Mouse (Mus musculus) midbrain, embryonic 16.5 days (tissue): Measurements from ENCODE around the gene Bud31. TPM values are rescaled to one million over a fixed set of nuclear protein-coding genes. Genes with fewer than 3 reads are reported as not detected.

Experiments
- ATAC-seq: fragments of 200-750 bp; cut with Nextera tagmentation; 2 replicates; pipeline ENCODE4 v1.8.0; 2017; ENCODE audit warnings: moderate TSS enrichment
- H3K27ac ChIP-seq: fragments of 300-500 bp; sonication (generic); 2 replicates; pipeline ENCODE4 v1.5.1; 2014; ENCODE audit warnings: mild to moderate bottlenecking, low read length, mixed read lengths
- H3K27me3 ChIP-seq: fragments of 300-500 bp; sonication (generic); 2 replicates; pipeline ENCODE4 v1.6.1; 2014; ENCODE audit warnings: low read depth, low read length, mixed read lengths; ENCODE audit not compliant: control insufficient read depth, insufficient read depth
- H3K36me3 ChIP-seq: fragments of 300-500 bp; sonication (generic); 2 replicates; pipeline ENCODE4 v1.6.1; 2014; ENCODE audit warnings: mild to moderate bottlenecking, low read length, moderate library complexity, mixed read lengths; ENCODE audit not compliant: control insufficient read depth, insufficient read depth
- H3K4me1 ChIP-seq: fragments of 300-500 bp; sonication (generic); 2 replicates; pipeline ENCODE4 v1.6.1; 2014; ENCODE audit warnings: mild to moderate bottlenecking, low read length, mixed read lengths; ENCODE audit not compliant: control insufficient read depth, insufficient read depth
- H3K4me2 ChIP-seq: fragments of 300-500 bp; sonication (generic); 2 replicates; pipeline ENCODE4 v1.6.1; 2014; ENCODE audit warnings: mild to moderate bottlenecking, low read length, mixed read lengths
- H3K4me3 ChIP-seq: fragments of 300-500 bp; sonication (generic); 2 replicates; pipeline ENCODE4 v1.5.1; 2014; ENCODE audit warnings: low read depth, mild to moderate bottlenecking, low read length, moderate library complexity, mixed read lengths
- H3K9ac ChIP-seq: fragments of 300-500 bp; sonication (generic); 2 replicates; pipeline ENCODE4 v1.6.1; 2014; ENCODE audit warnings: low read depth, low read length, mixed read lengths
- H3K9me3 ChIP-seq: fragments of 300-500 bp; sonication (generic); replicated peaks from 2 replicates; pipeline ENCODE4 v1.6.1; 2014; ENCODE audit warnings: mild to moderate bottlenecking, low read length, mixed read lengths; ENCODE audit not compliant: control insufficient read depth, poor library complexity, severe bottlenecking
- WGBS: fragments of 180-500 bp; shearing (Covaris S2); extraction: QIAGEN DNeasy Blood & Tissue Kit; methylation state at CpG from one replicate; pipeline ENCODE4 v1.1.7; 2014; 5-methylcytosine and 5-hydroxymethylcytosine counted together
- polyA plus RNA-seq: library from polyadenylated mRNA; unstranded; fragments of >200 nt; fragmentation: Nextera tagmentation; extraction: Ambion mirVana; gene quantifications from 2 replicates; pipeline ENCODE4 v1.2.1, GENCODE M21; 2015

Bud31 gene
- polyA plus RNA-seq, 1 experiment from 2014 or later: 167 TPM

DNA sequence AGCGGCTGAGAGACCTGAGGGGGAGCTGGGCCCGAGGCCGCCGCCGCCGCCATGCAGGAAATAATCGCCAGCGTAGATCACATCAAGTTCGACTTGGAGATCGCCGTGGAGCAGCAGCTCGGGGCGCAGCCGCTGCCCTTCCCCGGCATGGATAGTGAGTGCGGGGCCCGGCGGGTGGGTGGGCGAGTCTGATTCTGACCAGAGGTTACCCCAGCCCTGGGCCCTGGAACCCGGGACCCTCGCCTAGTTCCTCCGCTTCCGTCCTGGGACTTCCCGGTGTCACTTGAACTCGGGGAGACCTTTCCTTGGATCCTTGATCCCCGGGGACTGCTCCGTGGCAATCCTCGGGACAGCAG, 27.1 kb downstream of the Bud31 start:
- ATAC-seq: peak; percentile 74
- peaks cover 23% of the 10 kb centered on the region for H3K4me1 ChIP-seq
- 0% methylated on average over 28 of the region's 28 CpGs for WGBS
- H3K27me3 ChIP-seq: no peaks in the 10 kb centered on the region
- peak overlapping the region; percentile 96 for H3K4me2 ChIP-seq
- H3K36me3 ChIP-seq: peaks cover 24% of the 10 kb centered on the region
- peak overlapping the region; percentile 88 for H3K9ac ChIP-seq
- H3K9me3 ChIP-seq: no peaks in the 10 kb centered on the region
- peak overlapping the region; percentile 78 for H3K27ac ChIP-seq
- peak overlapping the region; percentile 86 for H3K4me3 ChIP-seq

DNA sequence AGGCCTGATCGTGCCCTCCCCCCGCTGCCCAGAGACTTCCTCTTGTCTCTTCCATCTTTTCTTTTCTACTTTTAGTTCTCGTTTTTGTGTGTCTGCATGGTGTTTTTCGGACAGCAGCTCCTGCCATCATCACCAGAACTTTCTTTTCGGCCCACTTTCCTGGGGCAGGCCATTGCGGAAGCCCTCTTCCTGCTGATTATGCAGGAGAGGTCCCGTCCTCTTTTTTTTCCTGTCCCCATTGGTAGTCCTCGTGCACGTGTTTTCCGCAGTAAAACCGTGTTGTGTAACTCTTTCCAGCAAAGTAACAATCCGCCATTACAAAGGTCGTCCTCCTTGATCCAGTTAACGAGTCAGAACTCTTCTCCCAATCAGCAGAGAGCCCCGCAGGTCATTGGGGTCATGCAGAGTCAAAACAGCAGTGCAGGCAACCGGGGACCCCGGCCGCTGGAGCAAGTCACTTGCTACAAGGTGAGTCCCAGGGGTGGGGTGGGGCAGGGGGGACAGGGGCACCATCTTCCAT, 38.4 kb downstream of the Bud31 start:
- Histone ChIP-seq H3K4me3 (no peak overlapping the region), H3K27me3 (no peaks in the 10 kb centered on the region), H3K4me1 (no peaks in the 10 kb centered on the region), H3K27ac (no peak overlapping the region), H3K9me3 (no peaks in the 10 kb centered on the region), H3K4me2 (no peak overlapping the region), H3K9ac (no peak overlapping the region), H3K36me3 (peaks cover 50% of the 10 kb centered on the region)
- no peak for ATAC-seq
- WGBS: 92% methylated on average over 18 of the region's 18 CpGs

DNA sequence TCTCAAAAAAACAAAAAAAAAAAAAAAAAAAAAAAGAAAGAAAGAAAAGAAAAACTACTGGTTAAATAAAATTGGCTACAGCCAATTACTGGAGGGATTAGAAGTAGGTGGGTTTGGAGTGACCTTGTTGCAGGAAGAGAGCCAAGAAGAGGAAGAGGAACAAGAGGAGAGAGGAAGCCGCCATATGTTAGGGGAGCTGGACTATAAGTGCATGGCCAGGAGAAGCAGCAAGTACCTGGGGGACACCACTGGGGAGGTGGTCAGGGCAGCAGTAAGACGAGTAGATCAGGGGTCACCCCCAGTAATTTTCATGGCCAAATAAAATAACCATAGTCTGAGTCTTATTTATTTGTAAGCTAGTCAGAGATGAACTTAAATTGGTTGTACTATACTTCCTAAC, 45.1 kb downstream of the Bud31 start:
- ATAC-seq: no peak
- Histone ChIP-seq H3K27ac (no peak overlapping the region), H3K4me1 (peaks cover 7% of the 10 kb centered on the region), H3K36me3 (peaks cover 44% of the 10 kb centered on the region), H3K4me3 (no peak overlapping the region), H3K9ac (no peak overlapping the region), H3K27me3 (no peaks in the 10 kb centered on the region), H3K4me2 (no peak overlapping the region), H3K9me3 (no peaks in the 10 kb centered on the region)
- WGBS: 96% methylated on average over 2 of the region's 2 CpGs

DNA sequence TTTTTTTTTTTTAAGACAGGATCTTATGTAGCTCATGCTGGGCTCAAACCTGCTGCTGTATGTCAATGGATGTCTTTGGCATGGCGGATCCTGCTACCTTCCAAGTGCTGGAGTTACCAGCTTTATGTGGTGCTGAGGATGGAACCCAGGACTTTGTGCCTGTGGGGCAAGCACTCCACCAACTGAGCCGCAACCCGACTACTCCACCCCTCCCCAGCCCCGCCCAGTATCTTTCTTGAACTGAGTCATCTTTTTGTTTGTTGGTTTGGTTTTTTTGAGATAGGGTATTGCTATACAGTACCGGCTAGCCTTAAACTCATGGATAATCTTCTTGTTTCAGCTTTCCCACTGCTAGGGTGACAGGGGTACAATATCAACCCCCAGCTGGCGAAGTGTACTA, 49.3 kb downstream of the Bud31 start:
- peaks cover 15% of the 10 kb centered on the region for H3K4me1 ChIP-seq
- no peak for ATAC-seq
- WGBS: 92% methylated on average over 6 of the region's 6 CpGs
- no peaks in the 10 kb centered on the region for H3K9me3 ChIP-seq
- no peak overlapping the region for H3K4me2 ChIP-seq
- H3K9ac ChIP-seq: no peak overlapping the region
- H3K4me3 ChIP-seq: no peak overlapping the region
- no peaks in the 10 kb centered on the region for H3K27me3 ChIP-seq
- H3K27ac ChIP-seq: no peak overlapping the region
- peaks cover 19% of the 10 kb centered on the region for H3K36me3 ChIP-seq

DNA sequence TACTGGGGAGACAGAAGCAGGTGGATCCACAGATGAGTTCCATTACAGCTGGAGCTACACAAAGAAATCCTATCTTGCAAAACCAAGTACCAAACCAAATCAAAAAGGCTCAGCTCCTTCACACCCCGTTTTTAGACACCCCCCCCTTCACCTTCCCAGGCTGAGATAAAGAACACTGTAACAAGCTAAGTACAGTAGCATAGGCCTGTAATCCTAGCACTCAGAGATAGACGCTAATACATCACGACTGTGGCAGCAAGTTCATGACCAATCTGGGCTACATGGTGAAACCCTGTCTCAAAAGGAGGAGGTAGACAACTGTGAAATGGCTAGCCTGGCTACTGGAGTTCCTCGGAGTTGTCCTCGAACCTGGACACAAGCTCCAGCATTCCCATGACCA, 50.2 kb downstream of the Bud31 start:
- Histone ChIP-seq H3K36me3 (peaks cover 26% of the 10 kb centered on the region), H3K9me3 (no peaks in the 10 kb centered on the region), H3K4me2 (peak overlapping the region; percentile 79), H3K27ac (no peak overlapping the region; the same call in 1 of the 2 replicates), H3K9ac (peak overlapping the region; percentile 93), H3K4me3 (peak overlapping the region; percentile 79), H3K27me3 (no peaks in the 10 kb centered on the region), H3K4me1 (peaks cover 15% of the 10 kb centered on the region)
- no peak for ATAC-seq
- WGBS: 57% methylated on average over 5 of the region's 5 CpGs

DNA sequence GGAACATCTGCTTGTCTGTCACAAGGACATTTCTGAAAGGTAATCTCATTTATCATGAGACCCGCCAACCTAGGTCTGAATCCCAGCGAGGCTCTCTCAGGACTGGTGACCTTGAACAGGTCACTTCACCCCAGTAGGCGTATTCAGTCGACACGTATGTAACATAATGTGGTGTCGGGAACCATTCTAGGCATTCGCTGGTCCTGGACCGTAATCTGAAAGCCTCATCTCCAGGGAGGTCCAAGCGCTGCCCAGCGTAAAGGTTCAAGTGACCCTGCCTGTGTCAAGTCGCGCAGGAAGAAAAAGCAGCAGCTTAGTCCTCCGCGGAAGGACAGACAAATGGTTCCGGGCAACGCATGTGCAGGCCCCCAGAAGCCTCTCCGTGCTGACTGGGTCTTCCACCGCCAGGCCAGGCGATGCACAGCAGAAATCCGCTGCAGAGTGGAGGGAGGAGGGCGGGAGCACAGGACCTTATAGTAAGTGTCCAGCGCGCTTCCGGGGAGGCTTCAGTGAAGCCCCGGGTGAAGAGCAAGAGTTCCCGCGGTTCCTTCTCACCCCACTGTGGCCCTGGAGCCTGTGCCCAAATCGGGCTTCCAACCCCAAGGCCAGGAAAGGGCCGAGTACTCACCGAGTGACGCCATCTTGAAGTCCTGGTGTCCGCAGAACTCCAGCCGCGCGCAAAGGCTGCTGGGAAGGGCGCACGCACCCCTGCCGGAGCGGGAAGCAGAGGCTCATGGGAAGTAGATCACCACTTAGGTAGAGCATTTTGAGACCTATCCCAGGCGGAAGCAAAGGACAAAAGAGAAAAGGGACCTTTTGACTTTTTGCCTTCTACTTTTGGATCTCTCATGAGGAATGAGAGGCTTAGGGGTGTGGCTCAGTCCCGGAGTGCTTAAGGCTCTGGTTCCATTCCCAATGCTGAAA, 51.0 kb downstream of the Bud31 start:
- no peaks in the 10 kb centered on the region for H3K27me3 ChIP-seq
- no peaks in the 10 kb centered on the region for H3K9me3 ChIP-seq
- WGBS: 1% methylated on average over 41 of the region's 41 CpGs
- ATAC-seq: peak; percentile 84
- peak overlapping the region; percentile 93 for H3K9ac ChIP-seq
- H3K4me2 ChIP-seq: peak overlapping the region; percentile 79
- peaks cover 15% of the 10 kb centered on the region for H3K4me1 ChIP-seq
- H3K4me3 ChIP-seq: peak overlapping the region; percentile 79
- peaks cover 23% of the 10 kb centered on the region for H3K36me3 ChIP-seq
- peak overlapping the region; percentile 83 for H3K27ac ChIP-seq

DNA sequence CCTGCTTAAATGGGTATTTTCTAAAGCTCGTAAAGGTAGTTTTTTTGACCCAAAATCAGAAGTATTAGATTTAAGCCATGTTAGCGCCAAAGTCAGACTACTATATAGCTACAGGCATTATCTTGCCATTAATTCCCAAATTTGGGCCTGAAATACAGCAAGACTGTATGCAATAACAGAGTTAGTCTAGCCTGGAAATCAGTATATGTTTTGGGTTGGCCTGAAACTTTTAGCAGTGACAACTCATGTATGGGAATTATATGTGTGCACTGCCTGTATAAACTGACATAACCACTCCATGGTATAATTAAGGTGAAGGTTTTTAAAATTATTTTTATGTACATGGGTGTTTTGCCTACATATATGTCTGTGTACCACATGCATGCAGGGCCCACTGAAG, 51.8 kb downstream of the Bud31 start, which contains the start of gene Atp5j2:
Gene Atp5j2 (minus strand): TSS at position 101 of the 400 bp plus-strand sequence.
- WGBS: 78% methylated on average over 2 of the region's 2 CpGs
- Histone ChIP-seq H3K9me3 (no peaks in the 10 kb centered on the region), H3K27ac (peak within 1 kb of the TSS; percentile 83), H3K36me3 (peaks cover 16% of the 10 kb centered on the region), H3K4me1 (peaks cover 15% of the 10 kb centered on the region), H3K4me3 (peak within 1 kb of the TSS; percentile 79), H3K27me3 (no peaks in the 10 kb centered on the region), H3K9ac (peak within 1 kb of the TSS; percentile 93), H3K4me2 (peak within 1 kb of the TSS; percentile 79)
- ATAC-seq: no peak
